Comparison of ENCODE assay signal across 8 mouse cellular contexts in genomic region chr7:35802906-35803595, GRCm38 (mm10). TPM values are rescaled to one million over a fixed set of nuclear protein-coding genes. Genes with fewer than 3 reads are reported as not detected.
A peak's percentile ranks its signal among the peaks of the same experiment; 100 is the strongest.
DNase-seq lines count a peak whose midpoint lies in the region; ATAC-seq lines count a peak whose summit lies in the region.

TSS of gene Zfp507 (minus strand) at chr7:35803003.

- peak within 1 kb of the TSS; percentile 85 for H3K4me2 ChIP-seq in hindbrain, embryonic 15.5 days

- DNase-seq in ZHBTc4 (ENCODE audit: low read depth, low spot score): peak; percentile 96
- peak; percentile 80 to 92 for DNase-seq in cerebellum, postnatal 4 days (ENCODE audit: low spot score in 2 of 2)
- DNase-seq in frontal cortex, postnatal 36 days (ENCODE audit: low spot score in 2 of 2): peak; percentile 89 to 90
- peak; percentile 86 for DNase-seq in layer of hippocampus, postnatal 36 days
- peak; percentile 81 for DNase-seq in lung, postnatal 25 days (ENCODE audit: low spot score)
- peak; percentile 93 for DNase-seq in retina, postnatal 1 day
- peak; percentile 91 for DNase-seq in urinary bladder, adult 2 months (ENCODE audit: low spot score)

- peak within 1 kb of the TSS; percentile 92 for H3K27ac ChIP-seq in hindbrain, embryonic 15.5 days (replicated peaks)

- peaks cover 22% of the 10 kb centered on the region for H3K4me1 ChIP-seq in hindbrain, embryonic 15.5 days (replicated peaks)

- H3K9ac ChIP-seq in hindbrain, embryonic 15.5 days: peak within 1 kb of the TSS; percentile 94

- peak within 1 kb of the TSS; percentile 75 for H3K4me3 ChIP-seq in hindbrain, embryonic 15.5 days

- ATAC-seq in hindbrain, embryonic 15.5 days (ENCODE audit: low FRiP score, low read depth): peak; percentile 96

- H3K36me3 ChIP-seq in hindbrain, embryonic 15.5 days: peaks cover 25% of the 10 kb centered on the region

- no peaks in the 10 kb centered on the region for H3K9me3 ChIP-seq in hindbrain, embryonic 15.5 days

- H3K27me3 ChIP-seq in hindbrain, embryonic 15.5 days: no peaks in the 10 kb centered on the region

- WGBS in hindbrain, embryonic 15.5 days: 22% methylated on average over 26 of the region's 26 CpGs

RNA-seq across cellular contexts. Expression of gene Zfp507, which starts in this region (rescaled TPM):
- polyA plus RNA-seq in hindbrain, embryonic 15.5 days (2015; fragmentation: Nextera tagmentation; extraction: Ambion mirVana): 12.8 and 15.1 TPM in 2 replicates
- total RNA-seq in layer of hippocampus, postnatal 36 days (2021): 10 to 100 TPM; 27.7 to 34.1 TPM
- 11.5 and 12.0 TPM in 2 replicates for polyA plus RNA-seq in urinary bladder, adult 2 months (2012; rRNA removed)

Comparison
In these comparisons a context has a peak if more than half of its experiments do, and no peak if none do; other contexts are left out.
1. Peak in every context shown above with its lines: DNase-seq, ATAC-seq, H3K4me3 ChIP-seq and H3K27ac ChIP-seq.